In the genomic region with DNA sequence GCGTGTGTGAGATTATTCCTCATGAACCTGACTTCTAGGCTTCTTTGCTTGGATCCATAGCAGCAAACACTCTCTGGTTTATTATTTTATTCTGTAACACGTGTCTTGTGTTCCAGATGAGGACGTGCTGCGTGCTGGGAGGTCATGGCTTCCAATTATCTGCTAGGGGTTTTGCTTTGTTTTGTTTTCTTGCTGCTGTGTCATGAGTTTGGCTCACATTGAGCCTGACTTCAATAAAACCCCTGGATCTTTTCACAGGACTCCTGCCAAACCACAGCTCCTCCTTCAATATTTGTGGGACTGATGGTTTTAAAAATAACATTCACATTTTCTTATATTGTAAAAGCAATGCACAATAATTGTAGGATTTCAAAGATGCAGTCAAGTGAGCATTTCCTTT, we compare ENCODE assay signal across 15 mouse cellular contexts. TPM values are rescaled to one million over a fixed set of nuclear protein-coding genes. Genes with fewer than 3 reads are reported as not detected.
DNase-seq lines count a peak whose midpoint lies in the region; ATAC-seq lines count a peak whose summit lies in the region.
"Had no signal": no experiment of that assay in that cellular context is flagged by ENCODE, and none has a peak within 500 bp of the region (broad histone marks: within the 10 kb centered on the region; RNA-seq: fewer than 3 reads in every experiment).

No protein-coding gene starts in this region.

- WGBS in hindbrain, embryonic 14.5 days: 60% methylated on average over 4 of the region's 4 CpGs
- 69% methylated on average over 4 of the region's 4 CpGs for WGBS in hindbrain, embryonic 13.5 days

- no peaks in the 10 kb centered on the region for H3K36me3 ChIP-seq in hindbrain, embryonic 14.5 days (replicated peaks; ENCODE audit: control insufficient read depth, insufficient read depth)
- no peaks in the 10 kb centered on the region for H3K36me3 ChIP-seq in hindbrain, embryonic 13.5 days
- H3K36me3 ChIP-seq: hindbrain, embryonic 12.5 days; midbrain, embryonic 15.5 days had no signal

- no peak overlapping the region for H3K27ac ChIP-seq in hindbrain, embryonic 14.5 days
- H3K27ac ChIP-seq in hindbrain, embryonic 13.5 days: no peak overlapping the region
- H3K27ac ChIP-seq: forebrain, embryonic 13.5 days; hindbrain, embryonic 12.5 days; midbrain, embryonic 15.5 days had no signal

- H3K9ac ChIP-seq in hindbrain, embryonic 14.5 days: no peak overlapping the region
- H3K9ac ChIP-seq in hindbrain, embryonic 13.5 days: no peak overlapping the region
- H3K9ac ChIP-seq: forebrain, embryonic 13.5 days; hindbrain, embryonic 12.5 days; midbrain, embryonic 15.5 days had no signal

- ATAC-seq in hindbrain, embryonic 14.5 days (ENCODE audit: low FRiP score): no peak
- ATAC-seq in hindbrain, embryonic 13.5 days (ENCODE audit: low FRiP score): no peak
- ATAC-seq: forebrain, embryonic 13.5 days; midbrain, embryonic 15.5 days had no signal

- no peaks in the 10 kb centered on the region for H3K4me1 ChIP-seq in hindbrain, embryonic 14.5 days (replicated peaks; ENCODE audit: control insufficient read depth, insufficient read depth, low read length)
- no peaks in the 10 kb centered on the region for H3K4me1 ChIP-seq in hindbrain, embryonic 13.5 days (replicated peaks)
- H3K4me1 ChIP-seq: forebrain, embryonic 13.5 days; hindbrain, embryonic 12.5 days; midbrain, embryonic 15.5 days had no signal

- no peaks in the 10 kb centered on the region for H3K9me3 ChIP-seq in hindbrain, embryonic 14.5 days (ENCODE audit: control insufficient read depth, low read length)
- H3K9me3 ChIP-seq in hindbrain, embryonic 13.5 days: no peaks in the 10 kb centered on the region
- H3K9me3 ChIP-seq: forebrain, embryonic 13.5 days; hindbrain, embryonic 12.5 days; midbrain, embryonic 15.5 days had no signal

- peak; percentile 27 for DNase-seq in hindbrain, embryonic 14.5 days (ENCODE audit: low spot score)
- DNase-seq in urinary bladder, postnatal 14 days (ENCODE audit: low spot score): peak; percentile 38
- no peak for DNase-seq in urinary bladder, postnatal 25 days (ENCODE audit: low spot score)
- peak; percentile 17 to 41 for DNase-seq in kidney, adult 8-10 months
- DNase-seq in skeletal muscle tissue, adult 2 months (ENCODE audit: low read depth, low spot score): peak; percentile 70
- no peak for DNase-seq in right cerebral cortex, postnatal 4 days
- DNase-seq in testis, postnatal 10 days (ENCODE audit: low spot score): no peak
- DNase-seq: cerebellum, adult 11 months; embryo, embryonic 11 days; spleen, adult 18-20 months had no signal

- no peaks in the 10 kb centered on the region for H3K27me3 ChIP-seq in hindbrain, embryonic 14.5 days (ENCODE audit: control insufficient read depth, insufficient read depth, low read length)
- H3K27me3 ChIP-seq in hindbrain, embryonic 13.5 days: no peaks in the 10 kb centered on the region
- H3K27me3 ChIP-seq: CH12.LX; forebrain, embryonic 13.5 days; hindbrain, embryonic 12.5 days; midbrain, embryonic 15.5 days had no signal

- no peak overlapping the region for H3K4me3 ChIP-seq in hindbrain, embryonic 14.5 days (replicated peaks; ENCODE audit: low read length)
- H3K4me3 ChIP-seq in hindbrain, embryonic 13.5 days: no peak overlapping the region
- H3K4me3 ChIP-seq: forebrain, embryonic 13.5 days; hindbrain, embryonic 12.5 days; midbrain, embryonic 15.5 days had no signal

- no peak overlapping the region for H3K4me2 ChIP-seq in hindbrain, embryonic 14.5 days (replicated peaks)
- no peak overlapping the region for H3K4me2 ChIP-seq in hindbrain, embryonic 13.5 days
- H3K4me2 ChIP-seq: forebrain, embryonic 13.5 days; hindbrain, embryonic 12.5 days; midbrain, embryonic 15.5 days had no signal

RNA-seq across cellular contexts. Expression of a gene that starts 16.6 kb away (rescaled TPM):
- 118 and 124 TPM in 2 replicates for polyA plus RNA-seq in hindbrain, embryonic 14.5 days (2014; fragmentation: Nextera tagmentation; extraction: Ambion mirVana)
- polyA plus RNA-seq in hindbrain, embryonic 13.5 days (2015; fragmentation: Nextera tagmentation; extraction: Ambion mirVana): 104 and 111 TPM in 2 replicates

Comparison
In these comparisons a context has a peak if more than half of its experiments do, and no peak if none do; other contexts are left out.
1. DNase-seq: peak in hindbrain, embryonic 14.5 days (single experiment), urinary bladder, postnatal 14 days (single experiment), kidney, adult 8-10 months (2 of 2) and skeletal muscle tissue, adult 2 months (single experiment); none in urinary bladder, postnatal 25 days (single experiment), right cerebral cortex, postnatal 4 days (single experiment) and testis, postnatal 10 days (single experiment).